Mouse (Mus musculus) stomach, embryonic 15.5 days (tissue): ENCODE data around the gene Gm15080. TPM values are rescaled to one million over a fixed set of nuclear protein-coding genes. Genes with fewer than 3 reads are reported as not detected.
"Not testable (repeated sequence)": the region's sequence is repeated elsewhere in the genome, so short reads cannot be mapped to it uniquely, and the experiment has no call there.

ENCODE experiments used
- ATAC-seq: fragments of 200-750 bp; cut with Nextera tagmentation; 2 replicates; pipeline ENCODE4 v1.8.0; 2017; ENCODE audit warnings: low read depth, moderate number of reproducible peaks, moderate TSS enrichment; ENCODE audit not compliant: insufficient read depth, low FRiP score
- H3K27ac ChIP-seq: fragments of 300-500 bp; sonication (generic); 2 replicates; pipeline ENCODE4 v1.5.1; 2015; ENCODE audit warnings: mild to moderate bottlenecking, inconsistent platforms
- H3K27me3 ChIP-seq: fragments of 300-500 bp; sonication (generic); replicated peaks from 2 replicates; pipeline ENCODE4 v1.6.1; 2015; ENCODE audit warnings: inconsistent platforms
- H3K36me3 ChIP-seq: fragments of 300-500 bp; sonication (generic); 2 replicates; pipeline ENCODE4 v1.6.1; 2015; ENCODE audit warnings: inconsistent platforms
- H3K4me1 ChIP-seq: fragments of 300-500 bp; sonication (generic); 2 replicates; pipeline ENCODE4 v1.6.1; 2015; ENCODE audit warnings: inconsistent platforms
- H3K4me2 ChIP-seq: fragments of 300-500 bp; sonication (generic); 2 replicates; pipeline ENCODE4 v1.6.1; 2015; ENCODE audit warnings: mild to moderate bottlenecking, inconsistent platforms
- H3K4me3 ChIP-seq: fragments of 300-500 bp; sonication (generic); replicated peaks from 2 replicates; pipeline ENCODE4 v1.5.1; 2015; ENCODE audit warnings: inconsistent platforms
- H3K9ac ChIP-seq: fragments of 300-500 bp; sonication (generic); 2 replicates; pipeline ENCODE4 v1.6.1; 2015; ENCODE audit warnings: inconsistent platforms
- H3K9me3 ChIP-seq: fragments of 300-500 bp; sonication (generic); 2 replicates; pipeline ENCODE4 v1.6.1; 2016; ENCODE audit warnings: inconsistent platforms
- WGBS: fragments of 180-500 bp; shearing (Covaris S2); methylation state at CpG from one replicate; pipeline ENCODE4 v1.1.7; 2015; 5-methylcytosine and 5-hydroxymethylcytosine counted together
- polyA plus RNA-seq: library from polyadenylated mRNA; unstranded; fragments of >200 nt; fragmentation: Nextera tagmentation; extraction: Ambion mirVana; gene quantifications from 2 replicates; pipeline ENCODE4 v1.2.1, GENCODE M21; 2015

The Gm15080 gene
- not detected in 2 replicates for polyA plus RNA-seq

- not testable (repeated sequence) for H3K27ac ChIP-seq, H3K4me3 ChIP-seq, H3K4me2 ChIP-seq, ATAC-seq, H3K9ac ChIP-seq, H3K36me3 ChIP-seq, H3K27me3 ChIP-seq, H3K4me1 ChIP-seq, H3K9me3 ChIP-seq
- WGBS = 86% methylated on average over 1 of the region's 5 CpGs
These were observed at the start of gene Gm15080 for GRCm38 (mm10) chrX:147992693-147993092. Gene Gm15080, plus strand, starts transcription at chrX:147992993.

Other genes with a start within 250 kb of the Gm15080 start
- gene Gm15128, start 227.0 kb upstream of the Gm15080 start, polyA plus RNA-seq = not detected in 2 replicates
- not detected in 2 replicates for gene Gm15107, start 187.7 kb downstream of the Gm15080 start, polyA plus RNA-seq